Comparison of ENCODE assay signal across 8 mouse cellular contexts in genomic region chr10:122887528-122888183, GRCm38 (mm10).
DNase-seq lines count a peak whose midpoint lies in the region; ATAC-seq lines count a peak whose summit lies in the region.

No protein-coding gene starts in this region.

- 0 out of 2 replicates have a peak, but pooled peaks cover 5% of the 10 kb centered on the region for H3K36me3 ChIP-seq in kidney, embryonic 15.5 days
- H3K36me3 ChIP-seq in heart, embryonic 13.5 days, result no peaks in the 10 kb centered on the region
- H3K36me3 ChIP-seq in liver, embryonic 11.5 days (ENCODE audit: control insufficient read depth, insufficient read depth, low read length), result no peaks in the 10 kb centered on the region

- ATAC-seq in kidney, embryonic 15.5 days (replicated peaks; ENCODE audit: low FRiP score), result peak; percentile 55
- ATAC-seq in heart, embryonic 13.5 days (ENCODE audit: extremely low read depth, insufficient number of reproducible peaks, low FRiP score, low TSS enrichment), result no peak
- ATAC-seq in liver, embryonic 11.5 days (replicated peaks; ENCODE audit: low FRiP score), result 0 out of 2 replicates have a peak, but pooled peaks have one; percentile 24

- peak overlapping the region; percentile 95 for H3K27ac ChIP-seq in kidney, embryonic 15.5 days
- H3K27ac ChIP-seq in heart, embryonic 13.5 days (replicated peaks), result peak overlapping the region; percentile 82
- peak overlapping the region; percentile 13; the same call in 1 of the 2 replicates for H3K27ac ChIP-seq in liver, embryonic 11.5 days (ENCODE audit: low read depth, low read length)

- DNase-seq in kidney, postnatal 36 days, result no peak
- peak; percentile 72 for DNase-seq in embryo, embryonic 10.5 days (ENCODE audit: low spot score)
- no peak for DNase-seq in liver, embryonic 11.5 days (ENCODE audit: low spot score)
- DNase-seq in spleen, adult 18-20 months, result no peak
- DNase-seq in layer of hippocampus, postnatal 25 days (ENCODE audit: extremely low spot score in 1 of 2, low spot score in 1 of 2), result no peak
- no peak for DNase-seq in thymus, postnatal 0 days (ENCODE audit: low spot score)

- 29% methylated on average over 10 of the region's 10 CpGs for WGBS in kidney, embryonic 15.5 days
- WGBS in heart, embryonic 13.5 days, result 49% methylated on average over 10 of the region's 10 CpGs
- WGBS in liver, embryonic 11.5 days, result 68% methylated on average over 10 of the region's 10 CpGs

- peaks cover 78% of the 10 kb centered on the region for H3K4me1 ChIP-seq in kidney, embryonic 15.5 days
- H3K4me1 ChIP-seq in heart, embryonic 13.5 days, result peaks cover 71% of the 10 kb centered on the region
- 0 out of 2 replicates have a peak, but pooled peaks cover 3% of the 10 kb centered on the region for H3K4me1 ChIP-seq in liver, embryonic 11.5 days (replicated peaks; ENCODE audit: control insufficient read depth, insufficient read depth, low read length)

- no peaks in the 10 kb centered on the region for H3K27me3 ChIP-seq in kidney, embryonic 15.5 days
- H3K27me3 ChIP-seq in heart, embryonic 13.5 days (replicated peaks), result no peaks in the 10 kb centered on the region
- no peaks in the 10 kb centered on the region for H3K27me3 ChIP-seq in liver, embryonic 11.5 days (replicated peaks; ENCODE audit: control insufficient read depth, insufficient read depth, low read length)

- peak overlapping the region; percentile 55; the same call in 1 of the 2 replicates for H3K4me2 ChIP-seq in kidney, embryonic 15.5 days
- no peak overlapping the region for H3K4me2 ChIP-seq in heart, embryonic 13.5 days
- H3K4me2 ChIP-seq in liver, embryonic 11.5 days, result no peak overlapping the region

- no peak overlapping the region for H3K4me3 ChIP-seq in kidney, embryonic 15.5 days (replicated peaks)
- no peak overlapping the region for H3K4me3 ChIP-seq in heart, embryonic 13.5 days
- no peak overlapping the region for H3K4me3 ChIP-seq in liver, embryonic 11.5 days (ENCODE audit: low read depth, low read length)

- H3K9me3 ChIP-seq in kidney, embryonic 15.5 days (replicated peaks), result no peaks in the 10 kb centered on the region
- no peaks in the 10 kb centered on the region for H3K9me3 ChIP-seq in heart, embryonic 13.5 days
- H3K9me3 ChIP-seq in liver, embryonic 11.5 days (ENCODE audit: control insufficient read depth, low read length), result no peaks in the 10 kb centered on the region

- peak overlapping the region; percentile 49; the same call in 1 of the 2 replicates for H3K9ac ChIP-seq in kidney, embryonic 15.5 days
- H3K9ac ChIP-seq in heart, embryonic 13.5 days, result peak overlapping the region; percentile 85
- no peak overlapping the region for H3K9ac ChIP-seq in liver, embryonic 11.5 days (ENCODE audit: low read depth, low read length)

Comparison
In these comparisons a context has a peak if more than half of its experiments do, and no peak if none do; other contexts are left out.
1. H3K27ac ChIP-seq: peak in every context shown above with its lines; median percentile 95 in kidney, embryonic 15.5 days; 82 in heart, embryonic 13.5 days; 13 in liver, embryonic 11.5 days.